Mouse (Mus musculus): Measurements from ENCODE around the gene Elavl1. TPM values are rescaled to one million over a fixed set of nuclear protein-coding genes. Genes with fewer than 3 reads are reported as not detected.
A peak's percentile ranks its signal among the peaks of the same experiment; 100 is the strongest.

Gene Elavl1
- total RNA-seq, 2 experiments from 2014 or later: 22.3 to 26.2 TPM

GRCm38 (mm10) chr8:4238434-4239192, 86.6 kb downstream of the Elavl1 start, which contains the start of the genes Map2k7 and Gm49320:
Map2k7 (plus strand) TSS chr8:4238740.
Gm49320 (plus strand) TSS chr8:4238865.
- peak; percentile 86 for ATAC-seq (replicated peaks; ENCODE audit: low FRiP score, poor library complexity, severe bottlenecking)

- ATAC-seq (replicated peaks; ENCODE audit: low FRiP score, poor library complexity, severe bottlenecking): peak; percentile 4; the same call in 1 of the 2 replicates
These were observed 87.3 kb downstream of the Elavl1 start for GRCm38 (mm10) chr8:4237814-4238433.

Other genes with a start within 250 kb of the Elavl1 start
- 2.3 and 7.1 TPM in 2 replicates for gene Cd209f, start 219.6 kb downstream of the Elavl1 start, total RNA-seq (2015; ENCODE audit: low replicate concordance)
- 1.4 and 3.4 TPM in 2 replicates for gene Cd209f, start 219.6 kb downstream of the Elavl1 start, total RNA-seq (2017; ENCODE audit: low replicate concordance)
- 3.1 TPM in 1 of 2 replicates, not detected in the other for gene Cd209g, start 191.3 kb downstream of the Elavl1 start, total RNA-seq (2015; ENCODE audit: low replicate concordance)
- gene Cd209g, start 191.3 kb downstream of the Elavl1 start, total RNA-seq (2017; ENCODE audit: low replicate concordance): 0.56 and 0.85 TPM in 2 replicates
- gene Evi5l, start 158.8 kb downstream of the Elavl1 start, total RNA-seq (2015; ENCODE audit: low replicate concordance): 0.38 and 4.0 TPM in 2 replicates
- 3.6 and 4.2 TPM in 2 replicates for gene Evi5l, start 158.8 kb downstream of the Elavl1 start, total RNA-seq (2017; ENCODE audit: low replicate concordance)
- gene Prr36, start 108.0 kb downstream of the Elavl1 start, total RNA-seq (2015; ENCODE audit: low replicate concordance): not detected in 2 replicates
- gene Prr36, start 108.0 kb downstream of the Elavl1 start, total RNA-seq (2017; ENCODE audit: low replicate concordance): 0.09 TPM in 1 of 2 replicates, not detected in the other
- gene Lrrc8e, start 98.6 kb downstream of the Elavl1 start, total RNA-seq (2015; ENCODE audit: low replicate concordance): not detected in 2 replicates
- gene Lrrc8e, start 98.6 kb downstream of the Elavl1 start, total RNA-seq (2017; ENCODE audit: low replicate concordance): not detected in 2 replicates
- gene Map2k7, start 86.7 kb downstream of the Elavl1 start, total RNA-seq (2015; ENCODE audit: low replicate concordance): 16.3 and 22.4 TPM in 2 replicates
- gene Map2k7, start 86.7 kb downstream of the Elavl1 start, total RNA-seq (2017; ENCODE audit: low replicate concordance): 6.6 and 8.6 TPM in 2 replicates
- gene Gm49320, start 86.5 kb downstream of the Elavl1 start, total RNA-seq (2015; ENCODE audit: low replicate concordance): 0.84 TPM in 1 of 2 replicates, not detected in the other
- not detected in 2 replicates for gene Gm49320, start 86.5 kb downstream of the Elavl1 start, total RNA-seq (2017; ENCODE audit: low replicate concordance)
- 6.1 TPM in 1 of 2 replicates, not detected in the other for gene Tgfbr3l, start 77.2 kb downstream of the Elavl1 start, total RNA-seq (2015; ENCODE audit: low replicate concordance)
- gene Tgfbr3l, start 77.2 kb downstream of the Elavl1 start, total RNA-seq (2017; ENCODE audit: low replicate concordance): 0.43 TPM in 1 of 2 replicates, not detected in the other
- 6.3 and 13.8 TPM in 2 replicates for gene Snapc2, start 72.3 kb downstream of the Elavl1 start, total RNA-seq (2015; ENCODE audit: low replicate concordance)
- 0.68 and 0.84 TPM in 2 replicates for gene Snapc2, start 72.3 kb downstream of the Elavl1 start, total RNA-seq (2017; ENCODE audit: low replicate concordance)
- not detected in 2 replicates for gene Ctxn1, start 66.1 kb downstream of the Elavl1 start, total RNA-seq (2015; ENCODE audit: low replicate concordance)
- 0.34 TPM in 1 of 2 replicates, not detected in the other for gene Ctxn1, start 66.1 kb downstream of the Elavl1 start, total RNA-seq (2017; ENCODE audit: low replicate concordance)
- gene Timm44, start 49.5 kb downstream of the Elavl1 start, total RNA-seq (2015; ENCODE audit: low replicate concordance): 11.7 and 24.2 TPM in 2 replicates
- 19.4 and 31.6 TPM in 2 replicates for gene Timm44, start 49.5 kb downstream of the Elavl1 start, total RNA-seq (2017; ENCODE audit: low replicate concordance)
- 14.4 and 15.9 TPM in 2 replicates for gene Ccl25, start 203 bp downstream of the Elavl1 start, total RNA-seq (2015; ENCODE audit: low replicate concordance)
- 7.4 and 12.0 TPM in 2 replicates for gene Ccl25, start 203 bp downstream of the Elavl1 start, total RNA-seq (2017; ENCODE audit: low replicate concordance)
- not detected in 2 replicates for gene Cers4, start 167.6 kb upstream of the Elavl1 start, total RNA-seq (2015; ENCODE audit: low replicate concordance)
- gene Cers4, start 167.6 kb upstream of the Elavl1 start, total RNA-seq (2017; ENCODE audit: low replicate concordance): 0.70 and 0.77 TPM in 2 replicates